Mouse (Mus musculus) lung, adult 2 months (tissue): Measurements from ENCODE around the gene Dennd2c.
"Not testable (repeated sequence)": the region's sequence is repeated elsewhere in the genome, so short reads cannot be mapped to it uniquely, and the experiment has no call there.

Source experiments
- CTCF ChIP-seq: fragments of 200-500 bp; IDR thresholded peaks from 2 replicates; pipeline ENCODE4 v1.5.1; 2011; ENCODE audit warnings: mild to moderate bottlenecking, low read length, control low read depth; ENCODE audit not compliant: insufficient read depth
- POLR2A ChIP-seq: fragments of 200-500 bp; IDR thresholded peaks from 2 replicates; pipeline ENCODE4 v1.6.1; 2011; ENCODE audit warnings: low read depth, mild to moderate bottlenecking, control low read depth, low read length, borderline replicate concordance; ENCODE audit errors: extremely low read depth

DNA sequence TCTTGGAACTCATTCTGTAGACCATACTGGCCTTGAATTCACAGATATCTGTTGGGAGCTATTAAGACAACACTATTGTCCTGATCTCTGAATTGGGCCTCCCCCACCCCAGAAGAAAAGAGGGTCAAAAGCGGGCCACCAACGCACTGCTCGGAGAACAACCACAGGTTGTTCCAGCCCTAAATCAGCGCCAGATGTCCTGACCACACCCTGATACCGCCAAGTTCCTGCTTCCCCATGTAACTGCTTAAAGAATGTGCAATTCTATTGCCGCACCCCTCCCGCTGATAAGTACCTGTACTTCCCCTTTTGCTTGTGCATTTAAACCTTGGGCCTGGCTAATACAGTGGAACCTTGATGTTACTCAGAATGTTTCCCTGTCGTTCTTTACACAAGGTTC lies 113.0 kb downstream of the Dennd2c start:
- TF ChIP-seq POLR2A, CTCF: not testable (repeated sequence)
